Mouse (Mus musculus): ENCODE data around the gene Sumf1. TPM values are rescaled to one million over a fixed set of nuclear protein-coding genes. Genes with fewer than 3 reads are reported as not detected.
A peak's percentile ranks its signal among the peaks of the same experiment; 100 is the strongest.

Sumf1 gene
- total RNA-seq, 2 experiments from 2014 or later, result 18.0 to 21.5 TPM

DNA sequence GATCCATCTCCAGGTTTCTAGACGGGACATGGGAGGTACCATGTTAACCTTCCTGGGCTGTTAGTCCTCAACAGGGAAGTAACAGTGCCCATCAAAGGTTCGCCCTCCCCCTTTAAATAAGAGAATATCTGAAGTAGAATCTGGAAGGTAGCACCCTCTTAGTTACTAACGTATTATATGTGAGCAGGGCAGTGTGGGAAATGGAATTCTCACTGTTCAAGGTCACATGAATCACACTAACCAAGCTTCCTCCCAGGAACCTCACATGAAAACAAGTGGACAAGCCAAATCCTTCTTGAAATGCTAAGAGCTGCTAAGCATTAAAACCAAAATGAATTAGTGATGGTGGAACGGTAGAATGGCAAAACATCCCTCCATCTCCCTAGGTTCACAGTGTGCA lies 38.7 kb downstream of the Sumf1 start:
- DNase-seq, result no peak

DNA sequence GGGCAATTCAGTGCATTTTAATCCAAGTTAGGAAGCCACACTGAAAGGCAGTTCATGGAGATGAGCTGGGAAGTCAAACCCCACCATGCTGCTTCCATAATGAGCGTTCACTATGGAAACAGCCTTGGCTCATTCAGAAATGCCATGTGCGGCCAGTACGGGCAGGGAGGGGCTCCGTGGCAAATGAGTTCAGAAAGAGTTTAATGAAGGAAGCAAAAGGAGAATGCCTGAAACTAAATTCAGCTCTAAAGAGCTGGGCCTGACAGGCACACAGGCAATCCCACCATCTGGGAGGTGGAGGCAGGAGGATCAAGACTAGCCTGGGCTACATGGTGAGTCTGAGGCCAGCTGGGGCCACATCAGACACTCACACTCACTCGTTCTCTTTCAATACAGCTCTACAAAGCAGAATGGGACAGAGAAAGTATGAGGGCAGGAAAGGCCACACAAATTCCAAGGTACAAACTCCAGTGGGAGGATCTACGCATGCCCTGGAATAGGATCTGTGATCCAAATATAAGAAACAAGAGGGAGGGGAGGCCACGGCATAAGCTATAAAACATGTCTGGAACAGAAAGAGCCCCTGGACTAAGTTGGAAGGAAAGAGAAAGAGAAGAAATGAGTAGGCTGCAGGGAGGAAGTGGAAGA lies 39.3 kb downstream of the Sumf1 start:
- DNase-seq, result no peak

DNA sequence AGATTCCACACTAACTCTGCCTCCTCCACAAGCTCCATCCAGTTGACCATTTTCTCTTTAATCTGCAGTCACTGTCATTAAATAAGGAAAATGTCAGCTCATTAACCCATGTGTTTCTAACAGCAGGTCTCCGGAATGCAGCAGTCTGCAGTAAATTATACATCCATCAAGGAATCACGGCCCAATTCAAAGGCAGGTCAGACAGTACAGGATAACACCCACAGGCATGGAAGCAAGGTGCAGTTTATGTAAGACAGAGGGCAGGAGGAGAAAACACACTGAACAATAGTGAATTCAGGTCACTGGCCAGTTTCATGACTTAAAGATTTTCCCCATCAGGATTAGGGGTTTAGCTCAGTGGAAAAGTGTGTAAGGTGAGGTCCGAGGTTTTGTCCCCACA lies 40.1 kb downstream of the Sumf1 start:
- no peak for DNase-seq

DNA sequence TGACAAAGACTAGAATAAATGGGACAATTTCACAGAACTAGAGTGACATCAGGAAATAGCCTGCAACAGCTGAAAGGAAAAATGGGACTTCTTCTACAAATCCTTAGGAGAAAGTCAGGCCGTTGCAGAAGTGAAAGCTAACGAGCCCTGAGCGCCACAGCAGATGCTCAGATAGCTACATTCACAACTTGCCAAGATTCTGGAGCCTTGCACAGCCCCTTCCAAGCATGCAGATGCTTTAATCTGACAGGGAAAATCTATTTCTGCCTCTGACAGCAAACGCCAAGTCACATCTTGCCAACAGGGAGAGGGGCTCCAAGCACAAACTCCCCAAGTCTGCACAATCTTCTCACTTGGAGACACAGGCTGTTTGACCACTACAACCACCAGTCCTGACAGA lies 42.6 kb downstream of the Sumf1 start:
- DNase-seq, result no peak

DNA sequence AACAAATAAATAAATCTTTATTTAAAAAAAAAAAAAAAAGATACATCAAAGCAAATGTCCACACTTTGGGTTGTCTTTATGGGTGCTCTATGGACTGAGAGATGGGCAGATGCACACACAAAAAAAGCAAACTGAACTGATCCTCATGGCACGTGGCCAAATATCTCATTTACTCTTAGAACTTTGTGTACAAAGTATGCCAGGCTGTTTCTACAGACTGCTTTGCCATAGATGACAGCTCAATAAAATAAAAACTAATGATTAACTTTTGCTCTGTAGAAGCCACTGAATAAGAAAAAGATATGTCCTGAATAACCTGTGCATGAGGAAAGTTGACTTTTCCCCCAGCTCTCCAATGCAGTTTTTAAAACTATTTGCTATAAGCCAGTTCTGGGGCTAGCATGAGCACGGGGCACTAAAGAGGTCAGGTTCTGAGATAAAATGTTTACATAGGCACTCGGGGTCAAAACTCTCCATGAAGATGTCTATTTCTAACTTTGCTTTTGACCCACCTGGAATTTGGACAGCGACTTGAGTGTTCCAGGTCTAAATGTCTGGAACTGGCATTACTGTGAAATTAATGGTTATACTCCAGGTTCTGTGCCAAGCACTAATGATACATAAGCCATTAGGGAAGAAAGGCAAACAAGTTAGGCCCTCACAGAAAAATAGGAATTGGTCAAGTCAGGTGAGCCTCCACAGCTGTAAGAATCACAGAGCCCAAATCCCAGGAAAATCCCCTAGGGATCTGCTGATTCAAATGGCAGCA lies 44.5 kb downstream of the Sumf1 start:
- DNase-seq, result no peak

DNA sequence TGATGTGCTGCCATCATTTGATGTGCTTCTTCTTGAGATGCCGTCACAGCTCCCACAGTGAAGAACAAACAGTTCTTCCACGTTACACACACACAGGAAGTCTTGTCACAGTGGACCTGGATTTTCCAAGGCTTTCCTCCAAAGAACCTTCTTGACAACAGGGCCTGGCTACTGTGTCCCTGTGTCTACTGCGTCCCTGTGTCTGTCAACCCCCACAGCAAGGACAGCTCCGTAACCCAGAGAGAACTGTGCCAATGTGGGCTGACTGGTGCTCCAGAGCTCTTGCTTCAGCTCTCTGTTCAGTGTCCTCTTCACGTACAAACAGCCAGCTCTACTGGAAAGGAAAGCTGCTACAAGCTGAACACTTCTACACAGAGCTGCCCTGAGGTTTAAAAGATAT lies 48.4 kb downstream of the Sumf1 start:
- no peak for DNase-seq

DNA sequence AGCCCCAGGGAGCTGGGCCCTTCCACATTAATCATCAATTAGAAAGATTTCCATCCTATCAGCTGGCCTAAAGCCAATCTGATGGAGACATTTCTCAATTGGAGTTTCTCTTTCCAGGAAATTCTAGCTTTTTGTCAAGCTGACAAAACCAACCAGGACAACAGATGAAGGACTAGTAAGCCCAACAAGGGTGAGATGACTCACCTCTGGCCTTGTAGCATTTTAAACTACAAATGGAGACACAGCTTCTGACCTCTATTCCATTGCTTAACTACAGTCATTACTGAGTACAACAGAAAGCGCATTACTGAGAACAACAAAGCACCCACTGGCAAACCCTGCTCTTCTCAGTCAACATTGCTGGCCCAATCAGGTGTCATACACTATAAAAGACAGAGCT lies 49.1 kb downstream of the Sumf1 start:
- DNase-seq, result no peak

DNA sequence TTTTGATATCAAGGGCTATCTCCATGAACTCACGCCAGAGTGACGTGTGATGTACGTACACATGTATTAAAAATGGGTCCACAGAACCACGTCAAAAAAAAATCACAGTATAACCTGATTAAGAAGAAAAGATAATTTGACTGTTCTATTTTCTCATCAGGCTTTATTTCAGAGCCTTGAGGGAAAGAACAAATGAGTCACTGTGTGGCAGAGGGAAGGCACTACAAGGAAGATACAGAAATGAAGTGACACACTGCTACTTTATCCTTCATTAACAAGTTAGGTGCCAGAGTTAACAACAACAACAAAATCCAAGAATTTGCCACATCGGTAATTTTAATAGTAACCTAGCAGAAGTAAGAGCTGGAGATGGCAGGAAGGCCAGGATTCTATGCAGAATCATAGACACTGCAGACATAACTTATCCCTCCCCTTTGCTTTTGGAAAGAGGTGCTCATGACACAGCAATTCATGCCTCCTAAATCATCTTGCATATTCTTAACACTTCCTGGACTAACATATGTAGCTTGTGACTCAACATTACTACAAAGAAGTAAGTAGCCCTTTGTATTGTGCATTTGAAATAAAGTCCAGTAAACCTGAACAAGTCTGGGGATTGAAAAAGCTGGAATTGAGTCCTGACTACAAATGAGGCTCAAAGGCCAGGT lies 53.0 kb downstream of the Sumf1 start:
- no peak for DNase-seq

DNA sequence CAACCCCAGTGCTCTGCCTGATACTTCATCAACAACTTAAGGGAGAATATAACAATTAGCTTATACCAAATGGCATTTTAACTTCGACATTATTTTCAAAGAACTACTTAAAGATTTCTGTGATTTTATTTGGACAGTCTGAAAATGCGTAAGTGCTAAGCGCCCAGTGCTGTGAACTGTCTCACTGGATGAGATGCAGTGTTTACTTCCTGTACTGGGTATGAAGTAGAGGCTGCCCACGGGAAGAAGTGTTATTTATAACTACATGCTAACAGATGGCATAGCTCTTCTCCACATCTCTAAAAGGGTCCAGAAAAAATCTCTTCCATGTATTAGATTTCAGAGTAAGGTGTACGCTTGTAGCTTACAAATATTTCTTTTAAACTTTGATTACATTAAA lies 54.7 kb downstream of the Sumf1 start:
- no peak for DNase-seq

DNA sequence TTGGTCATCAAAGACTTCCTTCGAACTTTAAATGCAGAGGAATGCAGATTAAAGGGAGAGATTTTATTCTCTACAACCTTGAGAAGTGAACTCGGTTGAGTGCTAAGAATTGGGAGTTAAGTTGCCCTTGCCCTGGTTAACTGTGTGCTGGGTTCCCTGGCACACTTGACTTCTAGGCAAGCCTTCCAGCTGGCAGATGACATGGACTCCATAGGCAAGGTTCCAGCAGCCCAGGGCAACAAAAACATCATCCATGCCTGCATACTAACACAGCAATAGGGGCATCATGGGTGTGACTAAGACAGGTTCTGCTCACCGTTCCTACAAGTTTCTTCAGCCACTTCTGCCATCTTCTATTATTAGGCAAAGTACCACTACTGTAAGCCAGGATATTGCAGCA lies 58.8 kb downstream of the Sumf1 start:
- no peak for DNase-seq

DNA sequence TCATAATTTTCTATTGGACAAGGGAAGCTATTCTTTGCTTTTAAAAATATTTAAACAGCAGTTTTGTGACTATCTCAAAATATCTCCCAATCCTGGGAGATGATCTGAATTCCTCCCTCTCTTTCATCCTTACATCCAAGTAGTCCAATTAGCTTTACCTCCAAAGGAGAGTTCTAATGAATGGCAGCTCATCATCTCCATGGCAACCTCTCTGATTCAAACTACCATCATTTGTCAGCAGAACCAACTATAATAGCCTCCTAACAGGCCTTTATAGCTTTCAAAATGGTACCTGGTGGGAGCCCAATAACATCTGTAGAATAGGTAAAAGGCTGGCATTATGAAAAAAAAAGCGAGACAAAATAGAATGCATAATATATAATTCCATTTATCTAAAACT lies 59.9 kb downstream of the Sumf1 start:
- no peak for DNase-seq

DNA sequence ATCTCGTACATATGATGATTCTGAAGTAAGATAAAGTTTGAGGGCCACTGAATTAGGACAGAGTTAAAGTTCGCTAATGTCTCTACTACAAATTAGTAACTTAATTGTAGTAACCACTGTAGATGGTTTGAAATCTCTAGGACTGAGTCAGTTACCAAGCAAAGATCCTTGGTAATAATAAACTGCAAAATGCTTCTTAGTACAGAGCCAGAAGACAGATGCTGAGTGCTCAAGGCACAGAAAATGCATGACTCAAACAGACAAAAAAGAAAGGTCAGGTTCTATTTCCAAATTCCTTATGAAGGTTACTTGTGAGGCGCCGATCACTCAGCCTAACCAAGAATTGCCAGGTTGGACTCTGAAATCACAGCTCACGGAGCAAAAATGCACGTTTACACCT lies 67.5 kb downstream of the Sumf1 start:
- no peak for DNase-seq

DNA sequence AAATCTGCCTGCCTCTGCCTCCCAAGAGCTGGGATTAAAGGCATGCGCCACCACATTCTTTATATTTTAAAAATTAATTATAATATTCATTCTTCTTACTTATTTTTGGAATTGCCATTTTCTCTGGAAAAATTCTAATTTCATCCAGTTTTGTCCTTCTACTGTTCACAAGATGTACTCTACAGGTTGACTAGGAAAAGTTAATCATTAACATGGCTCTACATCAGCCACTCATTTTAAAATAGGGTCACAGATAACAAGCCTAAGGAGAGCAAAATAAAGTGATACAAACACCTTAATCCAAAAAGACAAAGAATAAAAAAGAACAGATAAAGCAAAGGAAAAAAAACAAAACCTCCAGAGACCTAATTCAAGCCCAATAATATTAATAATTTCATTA lies 70.4 kb downstream of the Sumf1 start:
- DNase-seq, result no peak

DNA sequence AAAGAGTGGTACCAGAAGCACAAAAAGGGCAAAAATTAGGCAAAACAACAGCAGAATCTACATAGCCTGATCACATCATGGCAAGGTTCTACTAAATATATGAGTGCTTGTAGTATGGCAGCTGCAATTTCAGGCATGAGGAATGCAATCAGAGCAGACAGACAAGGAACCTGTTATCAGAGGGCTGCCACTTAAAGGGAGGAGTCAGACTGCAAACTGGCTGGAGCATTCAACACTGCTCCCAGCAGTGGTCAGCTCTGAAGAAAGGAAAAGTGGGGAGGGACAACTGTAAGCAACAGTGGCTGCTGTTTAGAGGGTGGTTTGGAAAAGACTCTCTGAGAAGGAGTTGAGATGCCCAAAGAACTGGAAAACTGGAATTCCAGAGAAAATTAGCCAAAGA lies 73.7 kb downstream of the Sumf1 start:
- DNase-seq, result no peak

DNA sequence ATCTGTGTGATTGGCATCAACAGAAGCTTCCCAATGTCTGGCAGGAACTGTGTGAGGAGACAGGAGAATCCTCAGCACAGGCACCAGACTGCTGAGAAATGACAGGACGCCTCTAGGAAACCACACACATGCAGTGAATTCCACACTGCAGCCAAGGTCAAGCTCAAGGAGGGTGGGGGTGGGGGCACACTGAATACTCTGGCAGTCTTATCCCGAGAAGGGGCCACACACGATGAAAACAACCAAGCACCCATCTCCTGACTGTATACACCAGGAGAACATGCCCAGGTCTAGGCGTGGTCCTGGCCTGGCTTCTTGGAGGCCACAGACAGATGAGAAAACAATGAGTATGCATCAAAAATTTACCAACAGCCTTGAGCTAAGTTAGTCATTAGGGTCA lies 75.0 kb downstream of the Sumf1 start:
- no peak for DNase-seq

DNA sequence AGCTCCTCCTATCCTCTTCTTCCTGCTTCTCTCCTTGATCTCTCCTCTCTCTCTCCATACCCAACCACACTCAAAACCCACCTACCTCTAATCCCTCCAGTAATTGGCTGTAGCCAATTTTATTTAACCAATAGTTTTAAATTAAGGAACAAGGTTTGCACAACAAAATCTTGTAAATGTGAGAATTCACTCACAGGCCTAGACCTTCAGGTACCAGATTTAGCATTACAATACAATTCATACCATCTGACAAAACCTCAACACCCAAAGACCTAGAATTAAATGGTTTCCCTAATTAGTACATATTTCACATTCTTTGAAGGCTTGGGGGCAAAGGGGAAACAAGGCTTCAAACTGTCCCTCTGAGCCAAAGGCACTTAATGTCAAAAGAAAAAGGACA lies 78.0 kb downstream of the Sumf1 start:
- DNase-seq, result no peak

DNA sequence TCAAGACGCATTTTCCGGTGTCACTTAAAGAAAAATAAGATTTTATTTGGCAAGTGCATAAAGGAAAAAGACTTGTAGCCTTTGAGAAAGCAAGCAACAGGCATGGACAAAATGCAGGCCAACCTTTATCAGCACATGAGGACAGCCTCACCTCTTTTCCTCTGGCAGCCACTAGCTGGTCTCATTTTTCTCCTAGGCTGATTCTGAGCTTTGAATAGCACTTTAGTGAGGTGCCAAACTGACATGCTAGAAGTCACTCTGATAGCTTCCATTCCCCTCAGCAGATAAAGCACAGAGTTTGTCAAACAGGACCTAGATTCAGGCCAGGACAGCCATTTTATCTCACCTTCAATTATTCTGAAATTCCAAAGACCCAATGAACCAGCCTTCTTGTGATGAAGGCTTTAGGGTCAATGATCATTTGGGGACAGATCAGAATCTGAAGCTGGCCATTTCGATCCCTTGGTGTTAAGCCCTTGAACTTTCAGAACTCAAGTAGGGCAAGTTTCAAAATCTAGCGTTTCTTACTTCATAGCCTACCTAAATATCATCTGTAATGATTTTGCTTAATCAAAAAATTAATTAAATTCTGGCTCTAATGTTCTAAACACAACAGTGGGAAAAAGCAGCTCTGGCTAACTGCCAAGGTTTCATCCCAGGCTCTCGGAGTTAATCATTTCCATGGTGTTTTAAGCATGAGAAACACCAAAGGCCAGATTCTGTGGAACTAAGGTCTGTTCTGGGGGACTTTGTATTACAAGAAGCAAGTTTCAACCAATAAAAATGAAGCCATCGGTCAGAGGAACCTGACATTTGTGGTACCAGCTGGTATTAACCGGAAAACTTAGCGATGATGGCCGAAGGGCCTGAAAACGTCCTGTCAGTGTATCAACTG lies 83.2 kb downstream of the Sumf1 start:
- peak; percentile 33 for DNase-seq

DNA sequence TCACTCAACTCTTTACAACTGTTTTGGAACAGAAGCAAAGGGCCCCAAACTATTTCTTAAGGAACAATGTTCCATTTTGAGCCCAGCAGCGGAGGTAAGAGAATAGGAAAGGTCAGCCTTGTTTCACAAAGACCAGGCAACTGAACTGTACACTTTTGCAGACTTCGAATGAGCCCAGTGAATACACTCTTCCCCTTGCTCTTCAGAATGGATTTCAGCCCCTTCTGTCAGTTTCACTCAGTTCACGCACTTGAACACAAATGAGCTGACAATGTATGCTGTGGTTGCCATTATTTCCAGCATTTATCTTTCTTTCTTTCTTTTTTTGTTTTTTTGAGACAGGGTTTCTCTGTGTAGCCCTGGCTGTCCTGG lies 86.5 kb downstream of the Sumf1 start:
- DNase-seq, result no peak

DNA sequence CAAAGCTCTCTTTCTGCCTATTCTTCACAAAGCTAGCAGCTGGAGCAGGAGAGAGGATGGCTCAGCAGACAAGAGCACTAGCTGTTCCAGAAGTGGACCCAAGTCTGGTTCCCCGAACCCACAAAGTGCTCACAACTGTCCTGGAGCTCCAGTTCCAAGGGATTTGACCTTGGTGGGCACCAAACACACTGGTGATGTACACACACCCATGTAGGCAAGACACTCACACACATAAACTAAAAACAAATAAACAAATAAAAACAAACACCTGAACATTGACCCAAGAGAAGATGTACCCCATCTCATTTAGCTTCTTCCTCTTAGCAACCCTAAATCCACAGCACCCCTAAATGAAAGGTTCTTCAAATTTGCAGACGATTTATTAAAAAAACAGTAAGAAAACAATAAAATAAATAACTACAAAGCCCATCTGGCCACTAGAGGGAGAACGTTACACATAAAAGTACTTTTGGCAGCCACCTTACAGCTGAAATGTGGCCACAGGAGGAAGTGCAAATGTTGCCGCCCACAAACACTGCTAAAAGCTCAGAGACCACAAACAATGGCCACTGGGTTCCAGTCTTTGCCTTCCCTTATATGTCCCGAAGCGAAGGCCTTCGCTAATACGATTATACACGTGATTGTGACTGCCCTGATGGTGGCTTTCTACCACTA lies 87.1 kb downstream of the Sumf1 start:
- DNase-seq, result peak; percentile 75

DNA sequence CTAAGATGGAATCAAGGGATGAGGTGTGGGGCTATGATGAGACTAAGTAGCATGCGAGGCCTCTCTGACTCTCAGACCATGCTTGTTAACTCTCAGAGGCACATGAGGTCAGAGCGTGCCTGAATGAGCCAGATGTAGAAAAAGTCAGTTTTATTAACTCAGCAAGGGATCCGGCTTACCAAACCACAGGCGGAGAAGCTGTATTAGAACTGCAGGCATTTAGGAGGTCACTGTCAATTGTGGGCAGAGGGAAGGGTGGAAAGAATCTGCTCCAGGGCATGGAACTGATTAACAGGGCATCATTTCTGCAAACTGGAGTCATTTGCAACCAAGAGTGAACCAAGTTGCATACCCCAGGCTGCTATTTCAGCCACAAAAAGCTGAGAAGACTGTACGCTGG lies 89.9 kb downstream of the Sumf1 start:
- no peak for DNase-seq

DNA sequence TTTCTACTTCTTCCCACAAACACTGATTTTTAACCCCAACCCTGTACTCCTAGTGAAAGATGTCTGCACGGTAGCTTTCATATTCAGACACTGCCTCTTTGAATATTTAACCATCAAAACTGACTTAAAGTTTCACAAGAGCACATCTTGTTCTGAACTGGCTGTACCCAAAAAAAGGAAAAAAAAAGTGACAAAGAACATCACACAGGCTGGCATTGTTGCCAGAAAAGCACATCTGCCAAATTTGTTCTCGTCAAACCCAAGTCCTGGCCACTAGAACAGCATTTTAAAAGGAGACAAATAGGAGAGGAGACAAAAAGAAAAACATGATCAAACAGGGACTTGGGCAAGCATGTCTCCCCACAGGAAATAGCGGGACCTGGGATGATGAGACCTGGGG lies 91.9 kb downstream of the Sumf1 start:
- no peak for DNase-seq

DNA sequence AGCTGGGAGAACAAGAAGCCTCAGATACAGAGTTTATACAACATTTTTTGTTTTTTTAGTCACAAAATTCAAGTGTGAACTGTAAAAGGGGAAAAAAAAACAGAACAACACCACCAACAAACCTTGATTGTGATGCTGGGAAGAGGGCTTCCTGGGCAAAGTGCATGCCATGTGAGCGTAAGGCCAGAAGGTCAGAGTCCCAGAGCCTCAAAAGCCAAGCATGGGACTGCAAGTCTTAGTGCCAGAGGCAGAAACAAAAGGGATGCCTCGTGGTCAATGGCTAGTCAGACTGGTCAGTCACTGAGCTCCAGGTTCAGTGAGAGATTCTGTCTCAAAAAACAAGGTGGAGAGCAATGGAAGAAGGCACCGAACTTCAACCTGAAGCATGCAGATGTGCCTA lies 92.7 kb downstream of the Sumf1 start:
- DNase-seq, result no peak

Measured in heart, postnatal 4 days (tissue).